Mouse (Mus musculus) liver, adult 2 months (tissue): ENCODE measurements around the gene Gpi1.
"Not testable (repeated sequence)": the region's sequence is repeated elsewhere in the genome, so short reads cannot be mapped to it uniquely, and the experiment has no call there.

Source experiments
- CTCF ChIP-seq: fragments of 200-500 bp; IDR thresholded peaks from 2 replicates; pipeline ENCODE4 v1.5.1; 2011; ENCODE audit warnings: low read depth, low read length, control low read depth
- POLR2A ChIP-seq: fragments of 200-500 bp; IDR thresholded peaks from 2 replicates; pipeline ENCODE4 v1.6.1; 2011; ENCODE audit warnings: low read length, control low read depth; ENCODE audit not compliant: insufficient read depth; ENCODE audit errors: extremely low read depth

- TF ChIP-seq POLR2A, CTCF: not testable (repeated sequence)
Measured at GRCm38 (mm10) chr7:34176241-34176640, 53.9 kb downstream of the Gpi1 start.
